ENCODE assay signal across 28 mouse cellular contexts in the genomic region with DNA sequence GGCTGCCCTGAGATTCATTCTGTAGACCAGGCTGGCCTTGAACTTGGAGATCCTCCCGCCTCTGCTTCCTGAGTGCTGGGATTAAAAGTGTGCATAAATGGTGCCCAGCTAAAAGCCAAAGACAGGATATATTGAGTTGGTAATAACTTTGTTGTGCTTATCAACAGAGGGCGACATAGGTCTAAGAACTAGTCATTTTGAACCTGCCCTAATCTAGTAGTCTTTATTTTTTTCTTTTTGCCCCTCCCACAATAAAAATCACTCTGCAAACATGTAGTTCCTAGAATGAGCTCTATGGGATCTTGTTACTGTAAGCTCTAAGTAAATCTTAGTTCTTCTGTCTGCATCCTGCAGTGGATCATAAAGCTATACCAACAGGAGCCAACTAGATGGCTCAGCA. TPM values are rescaled to one million over a fixed set of nuclear protein-coding genes. Genes with fewer than 3 reads are reported as not detected.
A peak's percentile ranks its signal among the peaks of the same experiment; 100 is the strongest.
DNase-seq lines count a peak whose midpoint lies in the region; ATAC-seq and TF ChIP-seq lines count a peak whose summit lies in the region.
"Had no signal": no experiment of that assay in that cellular context is flagged by ENCODE, and none has a peak within 500 bp of the region (broad histone marks: within the 10 kb centered on the region; RNA-seq: fewer than 3 reads in every experiment).

No protein-coding gene starts in this region.

- intact Hi-C loops in heart, postnatal 25 days (cut with DNase I) = no loop called here

- H3K4me1 ChIP-seq in midbrain, embryonic 11.5 days (ENCODE audit: control insufficient read depth, insufficient read depth, low read length) = peaks cover under 1% of the 10 kb centered on the region; the same call in 1 of the 2 replicates
- H3K4me1 ChIP-seq in midbrain, embryonic 13.5 days (replicated peaks) = peaks cover 25% of the 10 kb centered on the region
- peaks cover 0 to 3% of the 10 kb centered on the region in 2 experiments; a peak in 2 of 4 replicates for H3K4me1 ChIP-seq in MEL (ENCODE audit: control insufficient read depth in 1 of 2, insufficient read depth in 2 of 2, low read length in 2 of 2)
- H3K4me1 ChIP-seq: lung, embryonic 15.5 days had no signal

- H3K27ac ChIP-seq in midbrain, embryonic 11.5 days (ENCODE audit: low read depth, low read length) = no peak overlapping the region
- no peak overlapping the region for H3K27ac ChIP-seq in midbrain, embryonic 13.5 days
- H3K27ac ChIP-seq in MEL (ENCODE audit: control insufficient read depth, low read depth, low read length) = no peak overlapping the region
- H3K27ac ChIP-seq: forebrain, embryonic 12.5 days; kidney, embryonic 15.5 days; layer of hippocampus, adult 2 months; liver, embryonic 15.5 days; lung, embryonic 15.5 days; neural tube, embryonic 12.5 days had no signal

- WGBS in midbrain, embryonic 11.5 days = 92% methylated on average over 2 of the region's 2 CpGs
- WGBS in midbrain, embryonic 13.5 days = 92% methylated on average over 2 of the region's 2 CpGs

- no peak for TF ChIP-seq EP300 in MEL (IDR thresholded peaks at IDR 0.05; ENCODE audit: low read depth in 1 of 2, low read length in 2 of 2)

- H3K9me3 ChIP-seq in midbrain, embryonic 11.5 days (ENCODE audit: control insufficient read depth, low read length) = no peaks in the 10 kb centered on the region
- no peaks in the 10 kb centered on the region; the same call in 1 of the 2 replicates for H3K9me3 ChIP-seq in midbrain, embryonic 13.5 days
- H3K9me3 ChIP-seq in MEL (replicated peaks; ENCODE audit: insufficient read depth, low read length) = no peaks in the 10 kb centered on the region
- H3K9me3 ChIP-seq: forebrain, embryonic 12.5 days; kidney, embryonic 15.5 days; liver, embryonic 15.5 days; lung, embryonic 15.5 days; neural tube, embryonic 12.5 days had no signal

- no peaks in the 10 kb centered on the region for H3K36me3 ChIP-seq in midbrain, embryonic 11.5 days (ENCODE audit: control insufficient read depth, insufficient read depth, low read length)
- peaks cover 7% of the 10 kb centered on the region; the same call in 1 of the 2 replicates for H3K36me3 ChIP-seq in midbrain, embryonic 13.5 days
- H3K36me3 ChIP-seq in MEL (ENCODE audit: control insufficient read depth in 1 of 2, insufficient read depth in 2 of 2, low read length in 2 of 2) = no peaks in the 10 kb centered on the region; a peak in 1 of 4 replicates
- H3K36me3 ChIP-seq in splenic B cell, adult 2 months (ENCODE audit: control insufficient read depth, insufficient read depth, low read length, poor library complexity, severe bottlenecking) = 0 out of 2 replicates have a peak, but pooled peaks cover 2% of the 10 kb centered on the region
- H3K36me3 ChIP-seq: forebrain, embryonic 12.5 days; kidney, embryonic 15.5 days; liver, embryonic 15.5 days; lung, embryonic 15.5 days had no signal

- DNase-seq in heart, adult 11 months = peak; percentile 16
- no peak for DNase-seq in heart, postnatal 25 days (ENCODE audit: low spot score)
- DNase-seq in midbrain, embryonic 11.5 days (ENCODE audit: low spot score, missing footprints) = peak; percentile 37
- DNase-seq in MEL (ENCODE audit: low read depth, low spot score) = peak; percentile 44
- DNase-seq in splenic B cell, adult 2 months (ENCODE audit: low read depth, low spot score) = peak; percentile 50
- DNase-seq in MN1 (ENCODE audit: low spot score) = no peak
- no peak for DNase-seq in right cerebral cortex, adult 2 months (ENCODE audit: low spot score in 2 of 2)
- DNase-seq: adrenal gland, adult 2 months; B cell, adult 2 months; cerebellum, adult 2 months; cerebellum, postnatal 14 days; forebrain, postnatal 0 days; gastrocnemius, postnatal 10 days; heart, postnatal 14 days; kidney, adult 18-20 months; kidney, postnatal 25 days; lung, postnatal 4 days; right cerebral cortex, adult 18-20 months; thymus, postnatal 25 days had no signal

- H3K4me3 ChIP-seq in midbrain, embryonic 11.5 days (ENCODE audit: low read depth, low read length) = no peak overlapping the region
- no peak overlapping the region for H3K4me3 ChIP-seq in midbrain, embryonic 13.5 days (replicated peaks)
- no peak overlapping the region for H3K4me3 ChIP-seq in MEL (ENCODE audit: control insufficient read depth in 1 of 2, insufficient read depth in 1 of 2, low read depth in 2 of 2, low read length in 2 of 2)
- H3K4me3 ChIP-seq: forebrain, embryonic 12.5 days; kidney, embryonic 15.5 days; layer of hippocampus, adult 2 months; liver, embryonic 15.5 days; lung, embryonic 15.5 days; neural tube, embryonic 12.5 days had no signal

- TF ChIP-seq CTCF in MEL (IDR thresholded peaks at IDR 0.05 in 2 of 3, conservative IDR thresholded peaks at IDR 0.05 in 1 of 3; ENCODE audit: control insufficient read depth in 1 of 3, insufficient read depth in 1 of 3, low read depth in 2 of 3, low read length in 3 of 3, poor library complexity in 1 of 3, severe bottlenecking in 1 of 3) = peak in 1 of 3 experiments; percentile 50; a peak in 2 of 6 replicates

- peak; percentile 39 for TF ChIP-seq RAD21 in MEL (IDR thresholded peaks at IDR 0.05; ENCODE audit: low read depth, low read length)

- no peak overlapping the region for H3K9ac ChIP-seq in midbrain, embryonic 11.5 days (ENCODE audit: low read length)
- no peak overlapping the region for H3K9ac ChIP-seq in midbrain, embryonic 13.5 days (replicated peaks)
- H3K9ac ChIP-seq in MEL (ENCODE audit: control insufficient read depth, low read depth, low read length, poor library complexity, severe bottlenecking) = no peak overlapping the region
- H3K9ac ChIP-seq: forebrain, embryonic 12.5 days; forebrain, postnatal 0 days; kidney, embryonic 15.5 days; liver, embryonic 15.5 days; lung, embryonic 15.5 days; neural tube, embryonic 12.5 days had no signal

- no peak for TF ChIP-seq POLR2A in MEL (IDR thresholded peaks at IDR 0.05; ENCODE audit: control insufficient read depth in 1 of 2, insufficient read depth in 1 of 2, low read depth in 1 of 2, low read length in 2 of 2, poor library complexity in 1 of 2)

- no peak for ATAC-seq in midbrain, embryonic 11.5 days (ENCODE audit: low FRiP score)
- no peak for ATAC-seq in midbrain, embryonic 13.5 days
- ATAC-seq: activated CD4-positive, CD25-positive, alpha-beta regulatory T cell, adult 4 months; forebrain, postnatal 0 days; midbrain, embryonic 16.5 days had no signal

- no peaks in the 10 kb centered on the region for H3K27me3 ChIP-seq in midbrain, embryonic 11.5 days (ENCODE audit: control insufficient read depth, insufficient read depth, low read length)
- H3K27me3 ChIP-seq in midbrain, embryonic 13.5 days = no peaks in the 10 kb centered on the region
- no peaks in the 10 kb centered on the region for H3K27me3 ChIP-seq in MEL (ENCODE audit: control insufficient read depth in 1 of 2, insufficient read depth in 2 of 2, low read length in 2 of 2)
- no peaks in the 10 kb centered on the region for H3K27me3 ChIP-seq in splenic B cell, adult 2 months (ENCODE audit: control insufficient read depth, insufficient read depth, low read length, poor library complexity, severe bottlenecking)
- H3K27me3 ChIP-seq: forebrain, embryonic 12.5 days; kidney, embryonic 15.5 days; liver, embryonic 15.5 days; lung, embryonic 15.5 days; neural tube, embryonic 12.5 days had no signal

- no peak overlapping the region for H3K4me2 ChIP-seq in midbrain, embryonic 11.5 days
- no peak overlapping the region for H3K4me2 ChIP-seq in midbrain, embryonic 13.5 days (replicated peaks)
- H3K4me2 ChIP-seq: forebrain, embryonic 12.5 days; kidney, embryonic 15.5 days; liver, embryonic 15.5 days; lung, embryonic 15.5 days; neural tube, embryonic 12.5 days had no signal

- peaks cover 9% of the 10 kb centered on the region; the same call in 1 of the 2 replicates for H3K79me2 ChIP-seq in MEL (ENCODE audit: control insufficient read depth, insufficient read depth, low read length, poor library complexity)

TF ChIP-seq in MEL, 35 proteins besides CTCF, POLR2A, EP300 and RAD21:
- TF ChIP-seq UBTF (IDR thresholded peaks at IDR 0.05; ENCODE audit: borderline replicate concordance, insufficient read depth, low read depth, low read length) (no peak), ZNF384 (IDR thresholded peaks at IDR 0.05; ENCODE audit: low read depth, low read length) (peak; percentile 47; the same call in 1 of the 2 replicates), MAX (IDR thresholded peaks at IDR 0.05; ENCODE audit: low read length) (no peak), HCFC1 (IDR thresholded peaks at IDR 0.05; ENCODE audit: low read depth, low read length) (no peak)

RNA-seq across cellular contexts. Expression of a gene that starts 7.7 kb away (rescaled TPM):
- total RNA-seq in heart, postnatal 25 days (2021) = 10 to 100 TPM; 21.4 to 23.1 TPM
- 23.4 and 24.9 TPM in 2 replicates for polyA plus RNA-seq in midbrain, embryonic 11.5 days (2014; fragmentation: Nextera tagmentation; extraction: Ambion mirVana)
- polyA plus RNA-seq in midbrain, embryonic 13.5 days (2015; fragmentation: Nextera tagmentation; extraction: Ambion mirVana) = 27.0 and 33.7 TPM in 2 replicates
- 4.4 and 6.0 TPM in 2 replicates for total RNA-seq in MEL (2012; rRNA removed)
- polyA plus RNA-seq in MEL (2012; ENCODE audit: insufficient read depth in 1 of 2, insufficient read length in 2 of 2, low read depth in 1 of 2, low replicate concordance in 2 of 2, missing spikeins in 1 of 2) = 1 to 10 TPM in 1 of 2 experiments, not detected in 1; 10.0 TPM

RNA-seq across cellular contexts. Expression of a gene that starts 50.5 kb away (rescaled TPM):
- 10 to 100 TPM; 40.0 to 40.6 TPM for total RNA-seq in heart, postnatal 25 days (2021)
- 78.4 and 80.5 TPM in 2 replicates for polyA plus RNA-seq in midbrain, embryonic 11.5 days (2014; fragmentation: Nextera tagmentation; extraction: Ambion mirVana)
- 74.3 and 75.7 TPM in 2 replicates for polyA plus RNA-seq in midbrain, embryonic 13.5 days (2015; fragmentation: Nextera tagmentation; extraction: Ambion mirVana)
- 39.9 and 43.6 TPM in 2 replicates for total RNA-seq in MEL (2012; rRNA removed)
- polyA plus RNA-seq in MEL (2012; ENCODE audit: insufficient read depth in 1 of 2, insufficient read length in 2 of 2, low read depth in 1 of 2, low replicate concordance in 2 of 2, missing spikeins in 1 of 2) = 100 to 1,000 TPM in 1 of 2 experiments, 10 to 100 TPM in 1; 58.6 to 122 TPM

Comparison
In these comparisons a context has a peak if more than half of its experiments do, and no peak if none do; other contexts are left out.
1. DNase-seq: peak in heart, adult 11 months (single experiment), midbrain, embryonic 11.5 days (single experiment), MEL (single experiment) and splenic B cell, adult 2 months (single experiment); none in heart, postnatal 25 days (single experiment), MN1 (single experiment) and right cerebral cortex, adult 2 months (0 of 2).